Mouse (Mus musculus) brain, adult 2 months (tissue): Measurements from ENCODE around the gene Hes3.

Experiments
- DNase-seq: peaks from one replicate; pipeline ENCODE4 v3.0.0; 2011; ENCODE audit warnings: low read depth, low spot score

The Hes3 gene

DNA sequence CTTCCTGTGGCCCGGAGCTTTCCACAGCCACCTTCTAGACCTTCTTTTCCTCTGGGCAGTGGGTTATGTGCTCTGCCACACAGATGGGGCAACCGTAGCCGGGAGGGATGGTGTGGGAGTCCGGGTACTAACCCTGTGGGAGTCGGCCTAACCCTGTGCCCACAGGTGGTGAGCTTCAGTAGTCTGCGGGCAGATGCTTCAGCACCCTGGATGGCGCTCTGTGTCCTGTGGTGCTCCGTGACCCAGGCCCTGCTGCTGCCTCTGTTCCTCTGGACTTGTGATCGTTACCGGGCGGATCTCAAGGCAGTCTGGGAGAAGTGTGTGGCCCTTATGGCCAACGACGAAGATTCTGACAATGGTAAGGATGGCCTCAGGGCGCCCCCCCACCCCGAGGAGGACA lies 9.9 kb downstream of the Hes3 start:
- DNase-seq, result no peak

DNA sequence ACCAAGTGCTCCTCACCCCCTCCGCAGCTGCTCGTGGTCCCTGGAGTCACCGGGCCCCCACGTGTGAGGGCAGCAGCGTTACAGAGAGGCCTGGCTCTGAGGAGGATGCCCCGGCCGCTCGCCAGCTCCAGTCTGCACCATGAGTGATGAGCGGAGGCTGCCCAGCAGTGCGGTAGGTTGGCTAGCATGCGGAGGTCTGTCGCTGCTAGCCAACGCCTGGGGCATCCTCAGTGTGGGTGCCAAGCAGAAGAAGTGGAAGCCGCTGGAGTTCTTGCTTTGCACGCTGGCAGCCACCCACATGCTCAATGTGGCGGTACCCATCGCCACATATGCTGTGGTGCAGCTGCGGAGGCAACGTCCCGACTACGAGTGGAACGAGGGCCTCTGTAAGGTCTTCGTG lies 12.5 kb downstream of the Hes3 start:
- DNase-seq, result peak; percentile 81

DNA sequence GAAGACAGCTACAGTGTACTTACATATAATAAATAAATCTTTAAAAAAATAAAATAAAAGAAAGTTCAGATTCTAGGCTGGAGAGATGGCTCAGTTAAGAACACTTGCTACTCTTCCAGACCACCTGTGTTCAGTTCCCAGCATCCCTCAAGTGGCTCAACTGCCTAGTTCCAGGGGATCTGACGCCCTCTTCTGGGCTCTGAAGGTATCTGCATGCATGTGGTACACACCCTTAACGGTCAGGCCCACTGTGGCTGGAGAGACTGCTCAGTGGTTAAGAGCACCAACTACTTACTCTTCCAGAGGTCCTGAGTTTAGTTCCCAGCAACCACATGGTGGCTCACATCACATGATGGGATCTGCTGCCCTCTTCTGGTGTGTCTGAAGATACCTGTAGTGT lies 13.5 kb downstream of the Hes3 start:
- DNase-seq, result no peak

DNA sequence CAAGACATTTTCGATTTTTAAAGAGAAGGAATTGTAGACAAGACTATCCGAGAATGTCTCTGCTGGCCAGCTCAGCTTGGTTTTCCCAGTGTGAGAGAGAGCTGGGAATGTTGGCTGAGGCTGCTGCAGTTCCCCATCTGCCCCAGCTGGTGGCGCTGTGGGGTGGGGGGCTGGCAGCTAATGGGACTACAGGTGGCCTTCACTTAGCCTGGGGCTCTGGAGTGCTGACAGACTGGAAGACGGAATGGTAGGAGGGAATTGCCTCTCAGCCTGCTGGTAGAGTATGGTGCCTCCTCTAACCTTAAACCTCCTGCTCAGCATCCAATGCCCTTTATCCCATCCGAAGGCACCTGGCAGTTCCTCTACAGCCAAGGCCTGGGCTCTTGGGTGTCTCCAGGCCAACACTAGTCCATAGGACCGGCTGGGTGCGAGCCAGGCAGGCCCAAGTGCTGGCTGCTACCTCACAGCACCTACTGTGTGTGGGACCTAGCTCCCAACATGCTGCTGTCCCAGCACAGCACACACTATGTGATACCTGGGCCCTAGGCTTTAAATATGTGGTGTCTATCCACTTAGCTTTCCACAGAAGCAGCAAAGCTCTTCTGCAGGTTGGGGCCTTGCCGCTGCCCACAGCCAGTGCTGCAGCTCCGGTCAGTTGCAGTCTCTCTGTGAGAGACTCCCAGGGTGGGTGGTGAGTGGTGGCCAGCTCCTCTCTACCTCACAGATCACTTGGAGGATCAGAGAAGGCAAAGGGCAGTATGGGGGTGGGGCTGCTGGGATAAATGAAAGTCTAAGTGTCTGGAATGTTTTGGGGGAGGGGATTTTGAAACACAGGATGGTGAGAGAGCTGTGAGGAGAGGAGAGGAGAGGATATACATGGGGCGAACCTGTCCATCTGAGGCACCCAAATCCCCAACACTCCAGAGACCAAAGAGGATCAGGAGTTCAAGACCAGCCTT lies 14.8 kb downstream of the Hes3 start:
- DNase-seq, result peak; percentile 75

DNA sequence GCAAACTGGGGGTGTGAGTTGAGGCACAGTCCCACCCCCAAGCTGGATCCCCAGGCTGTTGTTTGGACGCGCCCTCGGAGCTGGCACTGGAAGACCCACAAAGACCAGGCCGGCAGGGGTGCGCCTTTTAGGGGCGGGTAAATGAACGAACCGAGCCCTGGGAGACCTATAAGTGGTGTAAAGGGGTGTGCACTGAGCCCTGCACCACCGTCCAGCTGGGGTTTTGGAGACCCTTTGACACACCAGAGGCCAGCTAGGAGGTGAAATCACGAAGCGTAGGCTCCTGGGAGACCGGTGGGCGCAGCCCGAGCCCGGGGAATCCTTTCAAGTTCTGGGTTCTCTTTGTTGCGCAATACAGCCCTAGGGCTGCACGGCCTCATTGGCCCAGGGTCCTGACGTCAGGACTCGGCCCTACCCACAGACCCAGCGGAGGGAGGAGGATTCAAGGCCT lies 16.8 kb downstream of the Hes3 start:
- DNase-seq, result peak; percentile 69

DNA sequence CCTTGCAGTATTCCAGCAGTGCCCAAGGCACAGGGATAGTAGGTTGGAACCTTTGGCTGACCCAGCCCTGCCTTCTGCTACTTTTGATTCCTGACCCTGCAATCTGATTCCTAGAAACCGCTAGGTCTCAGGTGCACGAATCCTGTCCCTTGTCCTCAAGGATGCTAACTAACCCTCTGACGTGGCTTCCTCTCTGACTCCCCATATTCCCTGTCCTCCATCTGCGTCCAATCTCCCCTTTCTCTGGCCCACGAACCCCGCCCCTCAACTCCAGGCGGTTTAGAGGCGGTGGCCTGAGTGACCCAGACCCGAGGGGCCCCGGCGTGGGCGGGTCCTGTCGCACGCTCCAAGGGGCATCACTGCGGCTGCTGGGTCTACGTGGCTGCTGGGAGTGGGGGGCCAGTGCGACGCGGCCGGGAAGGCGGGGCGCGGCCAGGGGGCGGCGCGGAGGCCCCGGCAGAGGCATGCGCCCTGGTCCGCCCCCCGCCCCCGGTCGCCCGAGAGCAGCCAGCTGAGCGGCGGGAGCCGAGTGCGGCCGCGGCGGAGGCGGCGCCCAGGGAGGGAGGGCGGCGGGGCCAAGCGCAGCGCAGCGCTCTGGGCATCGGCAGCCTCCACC lies 17.7 kb downstream of the Hes3 start, which contains the start of gene Gpr153:
Gene Gpr153 (plus strand): TSS at position 612 of the 616 bp plus-strand sequence.
- peak; percentile 68 for DNase-seq

DNA sequence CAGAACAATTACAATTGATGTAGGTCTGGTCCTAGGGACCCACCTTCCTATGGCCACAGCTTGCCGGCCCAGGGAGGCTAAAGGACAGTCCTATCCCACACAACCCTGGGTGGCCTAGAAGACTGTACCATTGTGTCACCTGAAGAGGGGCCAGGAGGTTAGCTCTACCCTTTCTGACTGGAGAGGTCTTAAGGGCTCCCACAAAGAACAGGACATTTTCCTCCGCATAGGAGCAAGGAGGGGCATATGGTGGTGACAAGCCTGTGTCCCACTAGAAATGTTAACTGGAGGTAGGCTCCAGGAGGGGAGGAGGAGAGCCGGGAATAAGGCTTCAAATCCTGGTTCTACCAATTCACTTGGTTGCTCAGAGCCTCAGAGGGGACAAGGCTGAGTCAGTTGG lies 18.3 kb downstream of the Hes3 start:
- DNase-seq, result no peak

DNA sequence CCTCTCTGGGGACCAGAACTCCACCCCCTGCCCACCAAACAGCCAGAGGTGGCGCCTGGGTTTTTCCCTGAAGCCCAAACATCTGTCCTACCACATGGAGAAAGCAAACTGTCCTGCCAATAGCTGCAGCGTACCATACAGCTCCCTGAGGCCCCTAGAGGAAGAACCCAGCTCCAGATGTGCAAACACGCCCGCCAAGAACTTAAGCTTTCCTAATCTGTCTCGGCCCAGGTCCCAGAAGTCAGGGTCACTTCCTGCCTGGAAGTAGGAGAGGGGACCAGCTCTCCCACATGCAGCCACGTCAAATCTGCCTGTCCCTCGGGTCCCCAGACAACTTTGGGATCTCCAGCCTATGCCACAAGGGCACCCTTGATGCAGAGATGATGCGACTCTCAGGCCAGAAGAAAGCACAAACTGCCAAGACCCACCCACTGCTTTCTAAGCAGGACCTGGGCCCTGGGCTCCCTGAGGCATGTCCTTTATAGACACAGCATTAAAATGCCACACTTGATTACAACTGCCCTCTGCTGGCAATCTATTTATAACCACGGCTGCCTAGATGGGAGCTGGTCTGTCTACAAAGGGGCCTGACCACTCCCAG lies 18.9 kb downstream of the Hes3 start:
- peak; percentile 56 for DNase-seq

DNA sequence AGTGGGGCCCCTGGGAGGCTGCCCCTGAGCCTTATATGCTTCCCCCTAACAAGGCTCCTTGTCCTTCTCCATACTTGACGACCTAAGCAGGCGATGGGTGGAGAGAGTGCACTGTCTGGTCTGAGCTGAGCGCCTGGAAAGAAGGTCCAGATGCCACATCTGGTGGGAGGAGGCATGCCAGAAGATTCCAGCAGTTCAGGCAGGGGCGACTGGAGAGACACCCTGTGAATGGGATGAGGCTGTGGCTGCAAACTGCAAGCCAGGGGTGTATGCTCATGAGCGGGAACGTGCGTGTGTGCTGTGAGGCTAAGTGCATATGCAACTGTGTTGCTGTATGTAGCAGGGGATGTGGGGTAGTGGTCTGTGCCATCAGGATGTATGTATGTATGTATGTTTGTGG lies 19.5 kb downstream of the Hes3 start:
- DNase-seq, result no peak

DNA sequence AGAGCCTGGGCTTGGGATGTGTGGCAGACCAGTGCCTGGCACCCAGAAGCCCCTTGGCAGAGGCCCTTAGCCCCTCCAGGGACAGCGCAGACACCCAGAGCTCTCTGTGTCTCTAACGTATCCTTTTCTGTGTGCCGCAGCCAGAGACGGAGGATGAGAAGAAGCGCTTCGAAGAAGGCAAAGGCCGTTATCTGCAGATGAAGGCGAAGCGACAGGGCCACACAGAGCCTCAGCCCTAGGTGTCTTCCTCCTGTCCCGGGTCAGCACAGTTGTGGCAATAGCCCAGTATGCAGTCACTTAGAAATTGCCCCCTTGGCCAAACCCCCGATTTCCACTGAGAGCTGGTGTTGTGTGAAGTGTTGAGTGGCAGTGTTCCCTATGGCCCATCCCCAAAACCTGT lies 20.1 kb downstream of the Hes3 start:
- no peak for DNase-seq

DNA sequence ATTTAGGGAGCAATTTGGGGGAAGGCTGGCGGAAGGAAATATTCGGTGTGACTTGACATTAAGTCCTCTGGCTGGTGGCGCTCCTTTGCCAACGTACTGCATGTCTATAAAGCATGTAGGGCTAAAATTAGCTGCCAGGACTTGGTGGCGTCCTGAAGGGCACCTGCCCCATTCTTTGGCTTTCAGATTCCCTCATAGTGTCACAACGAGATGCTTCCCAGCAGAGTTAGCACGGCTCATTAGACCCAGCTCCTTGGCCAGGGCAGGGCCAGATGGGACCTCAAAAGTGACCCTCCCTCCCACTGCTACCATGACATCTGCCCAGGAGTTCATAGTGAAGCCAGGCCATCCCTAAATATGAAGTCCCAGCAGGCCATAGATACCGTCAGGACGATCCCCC lies 20.9 kb downstream of the Hes3 start:
- no peak for DNase-seq

DNA sequence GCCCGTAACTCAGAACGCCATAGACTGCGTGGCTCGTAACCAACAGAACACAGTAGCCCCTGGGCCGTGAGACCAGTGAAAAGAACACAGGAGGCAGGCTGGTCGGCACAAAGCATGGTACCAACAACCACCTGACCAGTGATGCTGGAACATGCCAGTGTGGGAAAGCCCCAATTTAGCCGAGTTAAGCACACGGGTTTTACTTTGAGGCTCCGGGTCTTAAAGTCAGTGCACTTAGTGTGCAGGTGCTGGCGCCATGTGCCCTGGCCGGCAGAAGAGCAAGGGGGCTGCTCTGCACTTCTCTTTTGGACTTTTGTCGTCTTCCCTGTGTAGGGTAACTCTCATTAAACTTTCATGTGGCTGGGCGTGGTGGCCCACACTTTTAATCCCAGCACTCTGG lies 21.5 kb downstream of the Hes3 start:
- no peak for DNase-seq

DNA sequence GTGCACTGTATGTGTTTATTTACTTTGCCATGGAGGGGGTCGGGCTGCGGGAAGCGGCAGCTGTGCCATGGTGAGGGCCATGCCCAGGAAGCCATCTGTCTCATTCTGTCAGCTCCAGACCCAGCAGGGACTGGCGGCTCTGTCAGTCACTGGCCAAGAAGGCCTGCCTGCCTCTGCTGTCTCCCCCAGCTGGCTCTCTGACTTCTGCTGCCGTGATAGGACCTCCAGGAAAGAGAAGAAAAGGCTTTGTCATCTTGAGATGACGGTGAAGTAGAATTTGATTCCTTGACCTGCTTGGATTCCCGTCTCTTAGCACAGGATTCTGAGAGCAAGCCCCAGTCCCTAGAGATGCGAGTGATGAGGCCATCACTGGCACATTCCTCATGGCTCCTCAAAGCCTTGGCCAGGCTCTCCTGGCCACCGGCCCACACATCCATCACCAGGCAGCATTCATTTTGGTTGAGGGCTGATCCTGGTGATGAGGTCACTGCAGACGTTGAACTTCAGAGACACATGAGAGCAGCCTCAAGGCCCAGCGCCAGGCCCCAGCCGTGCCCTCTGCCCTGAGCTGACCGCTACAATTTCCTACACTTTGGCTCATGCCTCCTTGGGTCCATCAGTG lies 23.6 kb downstream of the Hes3 start:
- peak; percentile 93 for DNase-seq

DNA sequence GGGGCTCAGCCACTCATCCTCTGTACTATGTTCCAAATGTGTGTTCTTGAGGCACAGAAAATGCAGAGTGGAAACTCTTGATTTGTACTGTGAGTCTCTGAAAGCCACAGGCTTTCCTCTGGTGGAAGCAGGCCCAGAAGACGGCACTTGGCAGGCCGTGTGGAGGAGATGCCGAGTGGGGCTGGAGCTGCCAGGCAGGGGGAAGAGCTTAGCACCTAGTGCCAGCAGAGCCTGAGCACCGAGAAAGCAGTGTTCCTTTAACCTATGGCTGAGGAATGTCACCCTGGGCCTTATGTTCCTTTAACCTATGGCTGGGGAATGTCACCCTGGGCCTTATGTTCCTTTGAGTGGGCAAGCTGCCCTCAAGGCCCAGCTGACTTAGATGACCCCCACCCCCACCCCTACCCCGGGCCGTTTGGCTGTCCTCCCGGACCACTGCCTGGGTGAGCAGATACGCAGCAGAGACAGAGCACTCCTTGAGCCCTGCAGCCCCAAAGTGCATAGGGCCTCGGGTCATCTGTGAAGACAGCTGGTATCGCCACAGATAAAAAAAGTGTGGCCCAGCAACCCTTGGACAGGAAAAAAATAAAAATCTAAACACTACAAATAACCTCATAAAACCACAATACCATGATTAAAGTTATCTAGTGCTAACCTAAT lies 25.1 kb downstream of the Hes3 start:
- DNase-seq, result peak; percentile 92

DNA sequence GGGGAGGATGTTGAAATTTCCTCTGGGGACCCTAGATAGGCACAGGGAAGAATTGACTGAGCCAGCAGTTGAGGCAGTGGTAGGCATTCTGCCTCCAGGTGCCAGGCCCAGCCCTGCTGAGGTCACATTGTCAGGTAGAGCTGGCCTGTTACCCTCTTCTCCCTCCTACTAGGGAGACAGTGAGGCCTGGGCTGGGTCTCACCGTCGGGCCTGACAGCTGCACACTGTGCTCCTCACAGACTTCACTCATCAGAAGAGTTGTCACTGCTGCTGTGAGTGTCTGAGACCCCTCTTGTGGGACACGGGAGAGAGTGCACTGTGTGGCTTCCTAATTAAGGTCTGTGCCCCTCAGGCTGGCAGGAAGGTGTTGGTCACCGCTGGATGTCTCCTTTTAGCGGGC lies 25.7 kb downstream of the Hes3 start:
- DNase-seq, result no peak

DNA sequence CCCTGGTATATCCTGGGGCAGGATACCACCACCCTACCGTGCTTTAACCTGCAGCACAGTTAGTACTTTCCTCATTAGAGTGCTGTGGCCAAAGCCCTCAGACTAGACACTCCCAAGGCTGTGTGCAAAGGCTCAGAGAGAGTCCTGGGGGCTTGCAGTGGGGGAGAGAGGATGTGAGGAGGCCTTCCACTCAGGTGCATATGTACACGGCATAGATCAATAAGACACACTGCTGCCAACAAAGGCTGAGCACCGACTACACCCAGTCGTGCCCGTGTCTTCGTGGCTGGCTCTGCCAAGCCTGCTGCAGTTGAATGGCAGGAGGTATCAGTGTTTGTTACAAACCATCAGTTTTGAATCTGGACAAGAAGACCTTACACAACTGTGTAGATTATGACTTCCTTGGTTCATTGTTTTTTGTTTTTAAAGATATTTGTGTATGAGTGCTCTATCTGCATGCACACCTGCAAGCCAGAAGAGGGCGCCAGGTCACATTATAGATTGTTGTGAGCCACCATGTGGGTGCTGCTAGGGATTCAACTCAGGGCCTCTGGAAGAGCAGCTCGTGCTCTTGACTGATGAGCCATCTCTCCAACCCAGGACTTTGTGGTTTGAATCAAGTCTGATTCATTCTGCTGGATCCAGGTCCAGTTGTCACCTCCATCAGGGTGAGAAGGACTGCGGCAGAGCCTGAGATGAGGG lies 26.4 kb downstream of the Hes3 start:
- no peak for DNase-seq

DNA sequence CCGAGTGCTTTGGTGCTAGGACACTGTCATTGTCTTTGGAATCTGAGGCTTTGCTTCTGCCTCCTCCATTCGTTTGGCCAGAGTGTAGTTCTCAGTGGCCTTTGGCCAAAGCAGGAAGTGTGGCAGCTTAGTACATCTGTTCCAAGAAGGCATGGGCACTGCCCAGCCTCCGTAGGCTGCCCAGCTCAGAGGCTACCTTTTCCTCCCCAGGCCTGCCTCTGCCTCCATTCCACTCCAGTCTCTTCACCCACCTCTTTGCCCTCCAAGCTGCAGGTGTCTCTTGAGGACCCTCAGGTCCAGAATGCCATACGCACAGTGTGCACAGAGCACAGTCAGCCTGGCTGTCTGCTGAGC lies 27.3 kb downstream of the Hes3 start:
- no peak for DNase-seq

DNA sequence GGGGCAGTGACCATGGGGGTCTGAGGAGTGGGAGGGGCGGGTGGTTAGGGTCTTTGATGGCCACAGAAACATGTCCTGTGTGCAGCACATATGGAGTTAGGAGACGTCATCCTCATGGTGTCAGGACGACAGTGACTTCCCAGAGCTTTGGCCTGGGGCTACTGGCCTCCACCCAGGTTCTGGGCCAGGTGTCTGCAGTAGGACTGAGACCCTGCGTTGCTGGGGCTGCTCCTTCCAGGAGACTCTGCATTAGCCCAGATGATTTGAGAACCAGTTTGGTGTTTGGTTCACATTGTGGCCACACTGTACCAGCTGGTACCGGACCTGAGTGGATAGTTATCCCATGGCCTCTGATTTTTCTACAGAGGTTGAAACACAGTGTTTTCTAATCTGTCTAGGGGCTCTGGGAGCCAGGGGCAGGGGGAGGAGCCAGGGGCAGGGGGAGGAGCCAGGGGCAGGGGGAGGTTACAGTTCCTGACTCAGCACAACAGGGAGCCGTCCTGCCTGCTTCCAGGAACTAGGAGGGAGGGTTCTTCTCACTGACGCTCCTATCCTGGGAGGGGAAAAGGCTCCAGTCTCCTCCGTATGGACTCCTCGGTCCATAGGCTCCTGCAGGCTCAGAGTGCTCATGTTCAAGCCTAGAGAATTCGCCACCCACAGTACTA lies 27.8 kb downstream of the Hes3 start:
- no peak for DNase-seq

DNA sequence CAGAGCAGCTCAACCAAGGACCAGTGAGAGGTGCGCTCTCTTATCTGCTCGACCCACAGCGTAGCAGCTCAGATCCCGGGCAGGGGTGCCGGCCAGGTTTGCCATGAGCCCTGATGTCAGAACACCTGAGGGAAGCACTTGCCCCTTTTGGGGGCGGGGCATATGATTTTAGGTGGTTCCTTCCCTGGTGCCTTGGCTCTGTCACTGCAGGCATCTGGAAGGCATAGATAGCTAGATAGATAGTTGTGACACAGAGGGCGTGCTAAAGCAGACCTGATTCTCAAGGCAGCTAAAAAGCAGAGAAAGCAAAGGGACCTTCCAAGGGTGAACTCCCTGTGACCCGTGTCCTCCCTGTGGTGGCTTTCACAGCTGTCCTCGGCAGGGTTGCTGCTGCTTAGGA lies 28.4 kb downstream of the Hes3 start:
- DNase-seq, result no peak

DNA sequence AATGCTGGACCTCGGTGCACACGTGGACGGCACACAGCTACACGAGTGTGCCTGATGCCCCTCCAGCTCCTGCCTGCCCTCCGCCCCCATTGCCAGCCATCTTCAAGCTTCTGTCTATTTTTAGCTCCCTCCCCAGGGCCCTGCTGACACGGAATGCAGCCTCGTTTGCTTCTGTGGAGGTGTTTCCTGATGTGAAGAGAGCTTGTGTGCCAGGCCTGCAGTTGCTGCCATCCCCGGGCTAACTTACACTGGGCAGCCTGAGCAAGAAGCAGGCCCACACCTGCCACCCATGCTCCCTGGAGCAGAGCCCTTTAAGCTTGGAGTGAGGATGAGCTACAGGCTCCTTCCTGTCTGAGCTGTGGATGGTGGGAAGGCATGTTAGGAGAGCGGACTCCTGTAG lies 29.3 kb downstream of the Hes3 start:
- peak; percentile 69 for DNase-seq

DNA sequence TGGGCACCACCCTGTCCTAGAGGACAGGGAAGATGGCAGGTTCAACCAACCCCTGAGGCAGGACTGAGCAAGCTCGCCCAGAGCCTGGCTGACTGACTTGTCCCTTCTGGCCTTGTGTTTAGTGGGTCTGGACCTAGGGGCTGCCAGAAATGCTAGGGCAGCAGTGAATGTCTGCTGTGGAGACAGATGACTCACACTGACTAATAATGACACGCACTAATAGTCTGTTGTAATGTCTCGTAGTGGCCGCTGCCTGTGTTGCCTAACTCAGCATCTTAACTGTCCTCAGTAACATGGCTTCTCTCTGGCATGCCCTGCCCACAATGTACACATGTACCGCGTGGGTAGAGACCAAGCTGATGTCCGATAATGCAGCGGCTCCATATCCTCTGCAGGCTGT lies 31.0 kb downstream of the Hes3 start:
- DNase-seq, result no peak
